Mouse (Mus musculus) kidney, adult 2 months (tissue): ENCODE results near the gene Nfib.

Experiments used
- CTCF ChIP-seq: fragments of 200-500 bp; conservative IDR thresholded peaks from 2 replicates; pipeline ENCODE4 v1.5.1; 2011; ENCODE audit warnings: low read depth, mild to moderate bottlenecking, control low read depth, low read length, moderate library complexity, mixed read lengths; ENCODE audit not compliant: insufficient read depth, insufficient read length
- POLR2A ChIP-seq: fragments of 200-500 bp; IDR thresholded peaks from one replicate; pipeline ENCODE4 v1.6.1; 2011; ENCODE audit warnings: low read depth, low read length, control low read depth

DNA sequence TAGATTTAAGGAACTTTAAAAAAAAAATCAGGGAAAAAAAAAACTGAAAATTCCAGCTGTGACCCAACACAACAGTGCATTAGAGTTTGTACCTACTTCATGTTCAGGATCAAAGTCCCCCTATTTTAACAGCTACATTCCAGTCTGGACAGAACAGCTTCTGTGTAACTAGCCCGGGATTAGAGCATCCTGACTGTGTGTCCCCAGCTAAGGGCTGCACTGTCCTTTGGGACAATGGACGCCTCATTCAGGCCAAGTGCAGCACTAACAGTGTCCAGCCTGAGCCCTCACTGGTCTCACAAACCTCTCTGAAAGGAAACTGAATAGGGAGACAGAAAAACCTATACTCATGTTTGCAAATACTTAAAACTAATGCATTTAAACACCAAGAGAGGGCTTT lies 229.1 kb downstream of the Nfib start:
- TF ChIP-seq CTCF (no peak), POLR2A (no peak)
